Mouse (Mus musculus) hindlimb bud, embryonic 11.5 days (tissue): ENCODE results near the gene R3hdm4.
"Not testable (repeated sequence)": the region's sequence is repeated elsewhere in the genome, so short reads cannot be mapped to it uniquely, and the experiment has no call there.

Source experiments
- DNase-seq: peaks from one replicate; pipeline ENCODE4 v3.0.0-alpha.2; 2012; ENCODE audit warnings: low read depth, low spot score; ENCODE audit errors: extremely low spot score

The R3hdm4 gene

DNA sequence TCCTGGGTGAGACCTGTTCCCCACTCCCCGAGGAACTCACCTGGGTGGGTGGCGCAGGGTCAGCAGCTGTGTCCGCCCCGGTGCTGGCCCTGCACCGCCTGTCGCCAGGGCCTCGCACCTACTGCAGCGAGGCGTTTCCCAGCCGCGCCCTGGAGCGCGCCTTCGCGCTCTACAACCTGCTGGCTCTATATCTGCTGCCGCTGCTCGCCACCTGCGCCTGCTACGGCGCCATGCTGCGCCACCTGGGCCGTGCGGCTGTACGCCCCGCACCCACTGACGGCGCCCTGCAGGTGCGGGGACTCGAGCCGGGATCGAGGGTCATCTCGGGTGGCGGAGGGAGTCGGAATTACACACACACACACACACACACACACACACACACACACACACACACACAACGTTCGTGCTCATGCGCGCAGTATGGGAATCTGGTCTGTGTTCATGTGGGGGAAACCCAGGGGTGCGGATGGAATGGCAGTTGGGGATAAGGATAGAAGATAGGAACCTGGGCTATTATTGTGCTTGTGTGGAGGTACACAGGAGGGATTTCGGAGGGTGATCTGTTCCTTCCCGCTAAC is at the start of gene R3hdm4:
TSS of gene R3hdm4 (minus strand) at position 251 of the 578 bp plus-strand sequence.
- no peak for DNase-seq

DNA sequence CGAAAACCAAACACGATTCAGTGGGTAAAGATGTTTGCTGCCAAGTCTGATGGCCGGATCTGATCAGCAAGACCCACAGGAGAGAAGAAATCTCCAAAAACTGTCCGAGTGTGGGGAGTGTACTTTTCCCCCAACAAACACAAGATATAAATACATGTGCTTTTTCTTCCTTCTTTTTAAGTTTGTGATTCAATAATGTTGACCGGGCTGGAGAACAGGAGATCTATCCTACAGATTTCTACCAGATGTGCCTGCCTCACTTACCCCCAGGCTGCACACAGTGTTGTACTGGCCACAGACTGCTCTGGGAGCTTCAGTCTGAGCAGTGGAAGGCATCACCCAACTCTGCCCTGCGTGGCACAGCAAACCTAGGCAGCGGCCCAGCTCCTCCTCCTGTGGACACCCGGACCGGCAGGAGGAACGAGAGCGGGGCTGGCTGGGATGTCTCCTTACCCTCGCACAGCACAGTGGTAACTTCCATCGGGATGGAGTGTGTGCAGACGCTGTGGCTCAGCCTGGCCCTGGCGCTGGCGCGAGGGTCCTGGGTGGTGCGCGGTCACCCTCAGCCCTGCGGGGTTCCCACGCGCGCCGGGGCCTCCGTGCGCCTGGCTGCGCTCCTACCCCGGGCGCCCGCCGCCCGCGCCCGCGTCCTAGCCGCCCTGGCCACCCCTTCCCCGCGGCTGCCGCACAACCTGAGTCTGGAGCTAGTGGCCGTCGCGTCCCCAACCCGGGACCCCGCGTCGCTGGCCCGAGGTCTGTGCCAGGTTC is 49.6 kb upstream of the R3hdm4 start, which contains the start of gene Grin3b:
TSS of gene Grin3b (plus strand) at position 301 of the 768 bp plus-strand sequence.
- no peak for DNase-seq

GRCm38 (mm10) chr10:79969124-79969568 is 48.1 kb upstream of the R3hdm4 start:
- DNase-seq: no peak

- DNase-seq: no peak
Observed at GRCm38 (mm10) chr10:79968181-79968580, 47.2 kb upstream of the R3hdm4 start.

- DNase-seq: no peak
Observed at GRCm38 (mm10) chr10:79966886-79967400, 45.9 kb upstream of the R3hdm4 start.

GRCm38 (mm10) chr10:79965325-79965724 is 44.3 kb upstream of the R3hdm4 start:
- DNase-seq: no peak

DNA sequence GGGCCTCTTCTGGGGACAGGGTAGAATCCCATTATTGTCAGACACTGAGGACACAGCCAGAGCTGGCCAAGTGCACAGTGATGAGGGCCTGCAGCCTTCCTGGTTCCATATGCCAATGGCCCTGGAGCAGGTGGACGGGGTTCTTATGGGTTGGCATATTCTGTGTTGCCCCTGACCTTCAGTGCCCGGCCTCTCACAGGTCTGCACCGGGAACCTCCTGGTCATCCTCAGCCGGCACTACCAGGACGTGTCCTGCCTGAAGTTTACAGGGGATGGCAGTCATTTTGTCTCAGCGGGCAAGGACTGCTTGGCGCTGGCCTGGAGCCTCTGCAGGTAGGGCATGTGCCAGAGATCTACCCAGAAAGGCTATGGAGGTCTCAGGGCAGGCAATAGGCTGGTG is 43.7 kb upstream of the R3hdm4 start:
- no peak for DNase-seq

DNA sequence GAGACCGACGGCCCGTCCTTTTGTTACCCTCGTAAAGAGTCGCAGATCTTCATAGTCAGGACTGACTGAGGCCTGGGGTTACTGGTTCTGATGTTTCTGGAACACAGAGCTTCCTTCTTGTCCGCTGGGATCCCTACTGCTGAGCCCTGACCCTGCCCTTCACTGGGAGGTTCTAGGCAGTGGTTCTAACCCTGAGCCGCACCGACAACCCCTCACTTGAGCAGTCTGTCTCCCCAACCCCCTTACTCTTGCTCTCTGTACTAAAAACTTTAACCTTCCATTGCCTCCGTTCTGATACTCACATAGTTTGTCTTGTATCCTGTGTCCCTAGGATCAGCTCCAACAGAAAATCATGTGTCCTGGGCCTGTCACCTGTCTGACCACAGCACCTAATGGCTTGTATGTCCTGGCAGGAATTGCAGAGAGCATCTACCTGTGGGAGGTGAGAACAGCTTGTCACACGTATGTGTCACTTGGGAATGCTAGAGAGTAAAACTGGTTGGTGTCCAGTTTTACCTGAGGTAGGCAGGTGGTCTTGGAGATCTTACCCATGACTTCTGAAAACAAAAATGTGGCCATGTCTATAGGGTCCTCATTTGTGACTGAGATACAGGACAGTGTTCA is 39.8 kb upstream of the R3hdm4 start:
- no peak for DNase-seq

GRCm38 (mm10) chr10:79959847-79960601 is 39.0 kb upstream of the R3hdm4 start, which contains the start of gene Wdr18:
Gene Wdr18, plus strand, starts transcription at chr10:79960152.
- DNase-seq: peak; percentile 100

DNA sequence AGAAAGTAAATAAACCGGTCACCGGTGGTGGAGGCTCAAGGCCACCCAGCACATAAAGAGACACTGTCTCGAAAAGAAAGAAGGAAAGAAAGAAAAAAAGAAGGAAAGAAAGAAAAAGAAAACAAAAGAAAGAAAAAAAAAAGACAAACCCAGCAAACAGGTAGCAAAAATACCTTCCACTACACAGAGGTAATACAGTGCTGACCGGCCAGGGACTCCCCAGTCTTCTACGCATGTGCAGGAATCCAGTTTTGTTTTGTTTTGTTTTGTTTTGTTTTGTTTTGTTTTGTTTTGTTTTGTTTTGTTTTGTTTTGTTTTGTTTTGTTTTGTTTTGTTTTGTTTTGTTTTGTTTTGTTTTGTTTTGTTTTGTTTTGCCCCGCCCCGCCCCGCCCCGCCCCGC is 38.4 kb upstream of the R3hdm4 start:
- DNase-seq: not testable (repeated sequence)

- no peak for DNase-seq
Observed at GRCm38 (mm10) chr10:79958140-79958816, 37.3 kb upstream of the R3hdm4 start.

GRCm38 (mm10) chr10:79956643-79957154 is 35.7 kb upstream of the R3hdm4 start:
- no peak for DNase-seq

GRCm38 (mm10) chr10:79955691-79956090 is 34.7 kb upstream of the R3hdm4 start:
- no peak for DNase-seq

DNA sequence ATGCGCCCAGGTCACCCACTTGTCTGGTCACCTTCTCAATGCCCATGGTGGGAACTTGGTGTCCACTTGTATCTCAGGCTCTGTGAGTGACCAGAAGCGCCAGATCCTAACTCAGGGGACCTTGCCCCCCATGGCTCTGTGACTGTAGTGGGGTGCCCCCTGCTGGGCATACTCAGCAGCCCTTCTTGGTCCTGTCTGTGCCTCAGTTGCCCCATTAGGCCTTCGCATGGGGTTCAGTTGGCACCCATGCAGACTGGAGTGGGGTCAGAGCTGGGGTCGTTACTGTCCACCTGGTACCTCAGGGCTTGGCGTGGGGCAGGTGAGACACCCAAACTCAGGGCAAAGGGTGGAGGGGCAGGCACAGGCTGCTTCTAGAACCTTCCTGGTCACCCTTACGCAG is 32.9 kb upstream of the R3hdm4 start:
- no peak for DNase-seq

DNA sequence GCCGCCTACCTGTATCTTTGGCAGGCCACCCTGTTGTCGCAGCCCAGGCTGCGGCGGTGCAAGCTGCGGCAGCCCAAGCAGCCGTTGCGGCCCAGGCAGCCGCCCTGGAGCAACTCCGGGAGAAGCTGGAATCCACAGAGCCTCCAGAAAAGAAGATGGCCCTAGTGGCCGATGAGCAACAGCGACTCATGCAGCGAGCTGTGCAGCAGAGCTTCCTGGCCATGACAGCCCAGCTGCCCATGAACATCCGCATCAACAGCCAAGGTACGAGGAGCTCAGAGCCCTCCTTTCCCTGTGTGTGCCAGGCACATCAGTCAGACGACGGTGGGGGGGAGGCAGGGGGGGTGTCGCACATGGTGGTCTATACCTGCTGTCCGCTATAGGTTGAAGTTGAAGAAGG is 29.7 kb upstream of the R3hdm4 start:
- no peak for DNase-seq

- DNase-seq: no peak
Observed at GRCm38 (mm10) chr10:79949873-79950272, 28.9 kb upstream of the R3hdm4 start.

- no peak for DNase-seq
Observed at GRCm38 (mm10) chr10:79947502-79947901, 26.5 kb upstream of the R3hdm4 start.

GRCm38 (mm10) chr10:79946752-79947322 is 25.8 kb upstream of the R3hdm4 start:
- DNase-seq: no peak

DNA sequence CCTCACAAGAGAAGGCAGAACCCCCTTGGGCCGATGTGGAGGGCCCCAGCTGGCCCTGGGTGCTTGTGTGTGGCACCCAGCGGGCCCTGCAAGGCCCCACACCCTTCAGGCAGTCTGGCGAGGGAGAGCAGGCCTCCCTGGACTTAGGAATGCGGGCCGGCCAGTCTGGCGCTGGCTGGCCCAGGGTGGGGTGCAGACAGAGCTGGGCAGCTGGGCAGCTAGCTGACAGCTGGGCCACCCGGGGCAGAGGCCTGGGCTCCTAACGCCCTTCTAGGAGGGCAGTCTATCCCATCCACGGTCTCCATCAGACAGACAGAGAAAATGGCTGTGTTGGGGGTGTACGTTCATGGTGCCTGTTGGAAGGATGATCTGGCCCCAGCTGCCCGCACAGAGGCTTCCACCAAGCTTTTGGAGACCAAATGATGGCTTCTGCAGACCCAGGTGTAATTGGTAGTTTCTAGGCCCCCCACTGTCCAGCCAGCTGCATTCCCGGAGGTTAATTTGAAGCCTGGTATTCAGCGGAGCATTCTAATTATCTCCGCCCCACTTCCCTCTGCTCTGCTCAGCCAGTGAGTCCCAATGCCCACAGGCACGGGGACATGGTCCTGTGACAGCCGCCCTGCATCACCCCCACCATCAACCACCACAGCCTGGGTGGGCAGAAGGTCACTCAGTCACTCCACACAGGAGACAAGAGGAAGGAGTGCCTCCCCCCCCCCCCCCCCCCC is 24.7 kb upstream of the R3hdm4 start:
- no peak for DNase-seq
